Mouse (Mus musculus) intestine, postnatal 0 days (tissue): ENCODE data around the gene Gm21974. TPM values are rescaled to one million over a fixed set of nuclear protein-coding genes. Genes with fewer than 3 reads are reported as not detected.

ENCODE experiments used
- ATAC-seq: fragments of 200-750 bp; cut with Nextera tagmentation; 2 replicates; pipeline ENCODE4 v1.8.0; 2017; ENCODE audit warnings: mild to moderate bottlenecking, moderate TSS enrichment, moderate library complexity
- H3K27ac ChIP-seq: fragments of 300-500 bp; sonication (generic); 2 replicates; pipeline ENCODE4 v1.5.1; 2014; ENCODE audit warnings: mild to moderate bottlenecking, low read depth, low read length, moderate library complexity
- H3K27me3 ChIP-seq: fragments of 300-500 bp; sonication (generic); replicated peaks from 2 replicates; pipeline ENCODE4 v1.6.1; 2014; ENCODE audit warnings: low read length, mixed read lengths; ENCODE audit not compliant: control insufficient read depth, insufficient read depth
- H3K36me3 ChIP-seq: fragments of 300-500 bp; sonication (generic); 2 replicates; pipeline ENCODE4 v1.6.1; 2014; ENCODE audit warnings: mild to moderate bottlenecking, moderate library complexity; ENCODE audit not compliant: control insufficient read depth, insufficient read depth
- H3K4me1 ChIP-seq: fragments of 300-500 bp; sonication (generic); replicated peaks from 2 replicates; pipeline ENCODE4 v1.6.1; 2014; ENCODE audit warnings: antibody characterized with exemption, low read length, mixed read lengths; ENCODE audit not compliant: control insufficient read depth, insufficient read depth
- H3K4me2 ChIP-seq: fragments of 300-500 bp; sonication (generic); replicated peaks from 2 replicates; pipeline ENCODE4 v1.6.1; 2014; ENCODE audit warnings: low read depth, mild to moderate bottlenecking, moderate library complexity
- H3K4me3 ChIP-seq: fragments of 300-500 bp; sonication (generic); 2 replicates; pipeline ENCODE4 v1.5.1; 2014; ENCODE audit warnings: low read depth, low read length
- H3K9ac ChIP-seq: fragments of 300-500 bp; sonication (generic); 2 replicates; pipeline ENCODE4 v1.6.1; 2014; ENCODE audit warnings: mild to moderate bottlenecking, low read depth, low read length
- H3K9me3 ChIP-seq: fragments of 300-500 bp; sonication (generic); 2 replicates; pipeline ENCODE4 v1.6.1; 2016; ENCODE audit warnings: mixed run types; ENCODE audit not compliant: control insufficient read depth
- CTCF ChIP-seq: sonication (generic); IDR thresholded peaks from 2 replicates; pipeline ENCODE4 v1.5.1; 2016; ENCODE audit warnings: low read depth, mild to moderate bottlenecking, control low read depth, antibody characterized with exemption, moderate library complexity
- WGBS: fragments of 180-500 bp; shearing (Covaris S2); extraction: QIAGEN DNeasy Blood & Tissue Kit; methylation state at CpG from one replicate; pipeline ENCODE4 v1.1.7; 2014; 5-methylcytosine and 5-hydroxymethylcytosine counted together
- polyA plus RNA-seq: library from polyadenylated mRNA; unstranded; fragments of >200 nt; fragmentation: Nextera tagmentation; extraction: Ambion mirVana; gene quantifications from 2 replicates; pipeline ENCODE4 v1.2.1, GENCODE M21; 2015

Gene Gm21974
- polyA plus RNA-seq, 1 experiment from 2014 or later, result not detected

DNA sequence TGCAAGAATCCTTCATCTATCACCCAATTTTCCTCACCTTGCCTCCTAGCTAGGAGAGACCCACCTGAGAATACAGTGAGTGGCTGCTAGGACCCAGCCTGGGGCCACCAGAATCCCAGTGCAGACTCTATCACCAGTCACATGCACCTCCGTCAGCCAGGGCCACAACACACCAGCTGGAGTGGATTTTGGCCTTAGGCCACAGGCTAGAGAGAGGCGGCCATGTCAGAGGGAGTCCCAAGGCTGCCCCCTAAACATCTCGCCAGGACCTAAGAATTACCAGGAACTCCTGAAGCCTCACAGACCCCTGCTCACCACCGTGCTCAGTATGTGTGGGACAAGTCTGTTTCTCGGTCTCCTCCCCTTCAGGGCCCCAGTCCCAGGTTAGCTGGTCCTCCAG is 38.8 kb upstream of the Gm21974 start:
- Histone ChIP-seq H3K4me1 (peaks cover 4% of the 10 kb centered on the region; the same call in 1 of the 2 replicates), H3K4me3 (no peak overlapping the region), H3K9me3 (no peaks in the 10 kb centered on the region), H3K9ac (no peak overlapping the region), H3K36me3 (no peaks in the 10 kb centered on the region), H3K27ac (no peak overlapping the region), H3K27me3 (no peaks in the 10 kb centered on the region), H3K4me2 (no peak overlapping the region)
- ATAC-seq, result no peak
- no peak for TF ChIP-seq CTCF
- whole genome bisulfite sequencing, result 78% methylated on average over 5 of the region's 5 CpGs

GRCm38 (mm10) chr7:127932273-127933031 is 37.2 kb upstream of the Gm21974 start:
- Histone ChIP-seq H3K9me3 (no peaks in the 10 kb centered on the region), H3K36me3 (no peaks in the 10 kb centered on the region), H3K4me2 (no peak overlapping the region), H3K27ac (no peak overlapping the region), H3K27me3 (no peaks in the 10 kb centered on the region), H3K4me1 (peaks cover 4% of the 10 kb centered on the region; the same call in 1 of the 2 replicates), H3K4me3 (no peak overlapping the region), H3K9ac (no peak overlapping the region)
- ATAC-seq, result no peak
- peak; percentile 41 for TF ChIP-seq CTCF
- WGBS, result 18% methylated on average over 13 of the region's 13 CpGs

DNA sequence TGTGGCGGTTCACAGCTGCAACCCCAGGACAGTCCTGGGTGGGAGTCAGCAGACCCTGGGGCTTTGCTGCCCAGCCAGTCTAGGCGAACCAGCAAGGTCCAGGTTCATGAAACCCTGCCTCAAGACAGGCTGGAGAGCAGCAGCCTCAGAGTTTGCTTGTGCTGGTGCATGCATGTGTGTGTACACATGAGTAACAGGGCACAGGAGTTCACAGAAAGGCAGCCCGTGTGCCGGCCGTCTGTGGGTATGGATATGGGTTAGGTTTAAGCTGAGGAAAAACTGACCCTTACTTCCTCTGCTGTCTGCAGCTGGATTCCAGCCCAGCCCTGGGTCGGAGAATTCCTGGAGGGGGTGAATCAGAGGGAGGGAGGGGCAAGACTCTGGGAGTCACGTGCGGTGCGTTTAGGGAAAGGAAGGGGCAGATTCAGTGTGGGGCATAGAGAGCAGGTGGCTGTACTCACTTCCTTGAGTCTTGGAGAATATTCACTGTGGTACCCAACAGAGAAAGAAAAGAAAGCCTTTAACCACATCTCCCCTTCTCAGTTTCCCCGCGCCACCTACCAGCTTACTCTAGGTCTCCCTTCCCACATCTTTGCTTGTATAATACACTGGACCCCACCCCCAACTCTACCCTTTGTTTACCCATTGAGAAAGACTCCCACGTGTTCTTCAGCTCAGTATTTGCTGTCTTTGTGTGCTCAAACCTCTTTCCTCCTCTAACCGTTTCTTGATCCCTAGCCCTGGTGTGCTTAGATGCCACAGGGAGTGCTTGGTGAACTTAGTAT is 36.3 kb upstream of the Gm21974 start:
- Histone ChIP-seq H3K36me3 (0 out of 2 replicates have a peak, but pooled peaks cover under 1% of the 10 kb centered on the region), H3K4me3 (no peak overlapping the region)

DNA sequence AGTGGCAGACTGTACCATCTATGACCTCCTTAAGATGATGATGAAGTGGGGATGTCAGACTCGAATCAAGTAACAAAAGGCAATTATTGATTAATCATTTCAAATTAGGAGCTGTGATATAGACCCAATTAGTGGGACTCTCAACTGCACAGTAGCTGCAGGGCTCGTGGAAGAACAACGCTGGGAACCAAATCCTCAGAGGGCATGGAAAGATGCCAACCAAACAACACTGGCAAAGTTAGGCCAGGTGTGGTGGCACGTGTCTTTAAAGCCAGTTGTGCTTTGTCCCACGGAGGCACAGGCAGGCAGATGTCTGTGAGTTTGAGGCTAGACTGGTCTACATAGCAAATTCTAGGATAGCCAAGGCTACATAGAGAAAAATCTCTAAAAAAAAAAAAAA is 35.4 kb upstream of the Gm21974 start:
- Histone ChIP-seq H3K9me3 (no peaks in the 10 kb centered on the region), H3K9ac (no peak overlapping the region)

More for the DNA sequence above, 36.3 kb upstream of the Gm21974 start:
- ATAC-seq, result no peak
- Histone ChIP-seq H3K4me1 (peaks cover 4% of the 10 kb centered on the region; the same call in 1 of the 2 replicates), H3K4me2 (peak overlapping the region; percentile 28), H3K9ac (no peak overlapping the region), H3K27ac (no peak overlapping the region; the same call in 1 of the 2 replicates), H3K9me3 (no peaks in the 10 kb centered on the region), H3K27me3 (no peaks in the 10 kb centered on the region)
- TF ChIP-seq CTCF, result no peak
- WGBS, result 21% methylated on average over 13 of the region's 13 CpGs

DNA sequence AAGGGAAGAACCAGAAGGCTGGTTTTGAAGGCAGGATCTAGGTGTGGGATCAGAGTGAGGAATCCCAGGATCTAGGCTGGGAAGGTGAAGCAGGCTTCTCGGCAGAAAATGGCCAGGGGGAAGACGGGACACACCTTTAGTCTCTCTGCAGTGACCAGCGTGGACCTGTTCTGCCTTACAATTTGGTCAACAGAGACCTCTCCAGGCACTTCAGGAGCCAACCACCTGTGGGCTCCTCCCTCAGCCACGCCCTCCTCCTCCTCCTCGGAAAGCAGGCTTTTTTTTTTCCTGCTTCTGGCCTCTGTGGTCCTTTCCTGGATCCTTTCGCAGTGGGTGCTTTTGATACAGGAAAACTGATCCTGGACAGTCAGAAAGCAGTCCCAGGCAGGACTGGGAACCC is 34.7 kb upstream of the Gm21974 start, which contains the start of gene Prss8:
TSS of gene Prss8 (minus strand) at position 182 of the 400 bp plus-strand sequence.
- Histone ChIP-seq H3K4me2 (peak within 1 kb of the TSS; percentile 68), H3K4me3 (peak within 1 kb of the TSS; percentile 54), H3K9ac (peak within 1 kb of the TSS; percentile 67), H3K27ac (peak within 1 kb of the TSS; percentile 84), H3K27me3 (no peaks in the 10 kb centered on the region), H3K4me1 (peaks cover 4% of the 10 kb centered on the region; the same call in 1 of the 2 replicates), H3K9me3 (no peaks in the 10 kb centered on the region), H3K36me3 (peaks cover 10% of the 10 kb centered on the region; the same call in 1 of the 2 replicates)
- 13% methylated on average over 6 of the region's 6 CpGs for WGBS
- no peak for TF ChIP-seq CTCF
- 0 out of 2 replicates have a peak, but pooled peaks have one; percentile 26 for ATAC-seq

More for the DNA sequence above, 35.4 kb upstream of the Gm21974 start:
- TF ChIP-seq CTCF, result no peak
- 68% methylated on average over 5 of the region's 5 CpGs for WGBS
- H3K36me3 ChIP-seq, result peaks cover 10% of the 10 kb centered on the region; the same call in 1 of the 2 replicates
- H3K4me1 ChIP-seq, result peaks cover 4% of the 10 kb centered on the region; the same call in 1 of the 2 replicates
- H3K4me3 ChIP-seq, result no peak overlapping the region
- no peaks in the 10 kb centered on the region for H3K27me3 ChIP-seq
- H3K4me2 ChIP-seq, result no peak overlapping the region
- no peak for ATAC-seq
- H3K27ac ChIP-seq, result no peak overlapping the region

DNA sequence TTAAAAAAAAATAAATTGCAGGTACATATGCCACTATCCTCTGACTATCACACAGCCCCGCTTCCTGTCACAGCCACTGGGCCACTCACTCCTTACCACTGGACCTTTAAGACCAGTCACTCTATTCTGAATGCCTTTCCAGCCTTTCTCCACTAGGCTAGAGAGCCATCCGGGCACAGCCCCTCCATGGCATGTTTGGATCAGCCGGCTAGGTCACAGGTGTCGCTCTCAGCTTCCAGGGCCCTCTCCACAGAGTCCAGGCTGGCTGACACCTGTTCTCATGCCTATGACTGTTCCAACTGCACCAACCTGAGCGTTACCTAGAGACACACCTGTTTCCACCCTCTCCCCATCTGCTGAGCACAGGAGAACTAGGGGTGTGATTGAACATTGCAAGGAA is 33.3 kb upstream of the Gm21974 start:
- peak; percentile 41 for TF ChIP-seq CTCF
- H3K9me3 ChIP-seq, result no peaks in the 10 kb centered on the region
- peak overlapping the region; percentile 84 for H3K27ac ChIP-seq
- peak; percentile 20 for ATAC-seq
- peaks cover 10% of the 10 kb centered on the region; the same call in 1 of the 2 replicates for H3K36me3 ChIP-seq
- peaks cover 5% of the 10 kb centered on the region; the same call in 1 of the 2 replicates for H3K4me1 ChIP-seq
- H3K4me3 ChIP-seq, result peak overlapping the region; percentile 54
- peak overlapping the region; percentile 67; the same call in 1 of the 2 replicates for H3K9ac ChIP-seq
- no peaks in the 10 kb centered on the region for H3K27me3 ChIP-seq
- 25% methylated on average over 5 of the region's 5 CpGs for WGBS
- peak overlapping the region; percentile 68 for H3K4me2 ChIP-seq
